Mouse (Mus musculus) heart, postnatal 0 days (tissue): ENCODE data around the gene Ryr3.

Source experiments
- CTCF ChIP-seq: IDR thresholded peaks from 2 replicates; pipeline ENCODE4 v1.5.1; 2016; ENCODE audit warnings: antibody characterized with exemption, control low read depth, low read depth
- EP300 ChIP-seq: IDR thresholded peaks from 2 replicates; pipeline ENCODE4 v1.6.1; 2016; ENCODE audit warnings: antibody characterized with exemption, low read depth

- TF ChIP-seq CTCF (no peak), EP300 (no peak)
These were observed 371.0 kb downstream of the Ryr3 start for GRCm38 (mm10) chr2:112845583-112846512.
